Mouse (Mus musculus) liver, adult 2 months (tissue): Measurements from ENCODE around the gene Musk. TPM values are rescaled to one million over a fixed set of nuclear protein-coding genes. Genes with fewer than 3 reads are reported as not detected.

Experiments used
- DNase-seq: peaks from one replicate; pipeline ENCODE4 v3.0.0-alpha.2; 2011; ENCODE audit warnings: low read depth, low spot score; ENCODE audit errors: extremely low read depth
- H3K27ac ChIP-seq: fragments of 200-500 bp; replicated peaks from 2 replicates; pipeline ENCODE4 v1.5.1; 2012; ENCODE audit warnings: low read depth, mild to moderate bottlenecking, control low read depth, inconsistent platforms, low read length; ENCODE audit not compliant: insufficient read depth
- H3K27me3 ChIP-seq: fragments of 200-500 bp; 2 replicates; pipeline ENCODE4 v1.6.1; 2012; ENCODE audit warnings: mild to moderate bottlenecking, moderate library complexity, low read length, inconsistent platforms; ENCODE audit not compliant: control insufficient read depth, insufficient read depth
- H3K36me3 ChIP-seq: fragments of 200-500 bp; 2 replicates; pipeline ENCODE4 v1.6.1; 2012; ENCODE audit warnings: low read length, inconsistent platforms; ENCODE audit not compliant: control insufficient read depth, insufficient read depth
- H3K4me1 ChIP-seq: fragments of 200-500 bp; 2 replicates; pipeline ENCODE4 v1.6.1; 2011; ENCODE audit warnings: low read length; ENCODE audit not compliant: control insufficient read depth, insufficient read depth
- H3K4me3 ChIP-seq: fragments of 200-500 bp; 2 replicates; pipeline ENCODE4 v1.5.1; 2011; ENCODE audit warnings: low read depth, mild to moderate bottlenecking, control low read depth, low read length, moderate library complexity; ENCODE audit not compliant: insufficient read depth
- H3K79me2 ChIP-seq: fragments of 200-500 bp; 2 replicates; pipeline ENCODE4 v1.6.1; 2012; ENCODE audit warnings: inconsistent platforms, mild to moderate bottlenecking, low read length, moderate library complexity; ENCODE audit not compliant: control insufficient read depth, insufficient read depth
- H3K9ac ChIP-seq: fragments of 200-500 bp; 2 replicates; pipeline ENCODE4 v1.6.1; 2012; ENCODE audit warnings: low read depth, mild to moderate bottlenecking, control low read depth, inconsistent platforms, low read length
- CTCF ChIP-seq: fragments of 200-500 bp; IDR thresholded peaks from 2 replicates; pipeline ENCODE4 v1.5.1; 2011; ENCODE audit warnings: low read depth, low read length, control low read depth
- POLR2A ChIP-seq: fragments of 200-500 bp; IDR thresholded peaks from 2 replicates; pipeline ENCODE4 v1.6.1; 2011; ENCODE audit warnings: low read length, control low read depth; ENCODE audit not compliant: insufficient read depth; ENCODE audit errors: extremely low read depth
- WGBS: fragments of 180-500 bp; shearing (Covaris S2); methylation state at CpG from one replicate; pipeline ENCODE4 v1.1.7; 2018; 5-methylcytosine and 5-hydroxymethylcytosine counted together
- polyA plus RNA-seq: library from polyadenylated mRNA; depleted of rRNA; stranded (reverse); fragments of >200 nt; gene quantifications from 2 replicates; pipeline ENCODE4 v1.2.3, GENCODE M21; 2012
- total RNA-seq: library from RNA; depleted of rRNA; stranded (reverse); fragments of >200 nt; gene quantifications from 2 replicates; pipeline ENCODE4 v1.2.3, GENCODE M21; 2014

Musk gene
- total and polyA plus RNA-seq, 2 experiments, result not detected

- TF ChIP-seq CTCF (no peak), POLR2A (no peak)
- H3K9ac ChIP-seq, result no peak overlapping the region
- no peaks in the 10 kb centered on the region for H3K4me1 ChIP-seq
- no peaks in the 10 kb centered on the region for H3K27me3 ChIP-seq
- no peaks in the 10 kb centered on the region for H3K36me3 ChIP-seq
- no peak overlapping the region for H3K4me3 ChIP-seq
- WGBS, result 80% methylated on average over 4 of the region's 4 CpGs
- H3K27ac ChIP-seq, result no peak overlapping the region
- DNase-seq, result no peak
- H3K79me2 ChIP-seq, result no peaks in the 10 kb centered on the region
These were observed 73.2 kb downstream of the Musk start for GRCm38 (mm10) chr4:58358996-58359395.

- Histone ChIP-seq H3K36me3 (no peaks in the 10 kb centered on the region), H3K27me3 (no peaks in the 10 kb centered on the region), H3K4me3 (no peak overlapping the region), H3K27ac (no peak overlapping the region), H3K9ac (no peak overlapping the region), H3K4me1 (no peaks in the 10 kb centered on the region), H3K79me2 (no peaks in the 10 kb centered on the region)
- 70% methylated on average over 6 of the region's 6 CpGs for WGBS
- no peak for DNase-seq
- no peak for TF ChIP-seq CTCF
- TF ChIP-seq POLR2A, result no peak
These were observed 79.6 kb downstream of the Musk start for GRCm38 (mm10) chr4:58365321-58365720.

- Histone ChIP-seq H3K79me2 (no peaks in the 10 kb centered on the region), H3K27ac (no peak overlapping the region), H3K9ac (no peak overlapping the region), H3K27me3 (no peaks in the 10 kb centered on the region), H3K4me1 (no peaks in the 10 kb centered on the region), H3K4me3 (no peak overlapping the region), H3K36me3 (no peaks in the 10 kb centered on the region)
- WGBS, result 75% methylated on average over 1 of the region's 1 CpGs
- DNase-seq, result no peak
- TF ChIP-seq POLR2A (no peak), CTCF (no peak)
These were observed 85.3 kb downstream of the Musk start for GRCm38 (mm10) chr4:58371106-58371505.

- Histone ChIP-seq H3K4me3 (no peak overlapping the region), H3K79me2 (no peaks in the 10 kb centered on the region), H3K9ac (no peak overlapping the region), H3K27me3 (no peaks in the 10 kb centered on the region), H3K27ac (no peak overlapping the region), H3K36me3 (no peaks in the 10 kb centered on the region), H3K4me1 (no peaks in the 10 kb centered on the region)
- 86% methylated on average over 10 of the region's 10 CpGs for WGBS
- TF ChIP-seq POLR2A, result no peak
- TF ChIP-seq CTCF, result no peak
- DNase-seq, result no peak
These were observed 87.8 kb downstream of the Musk start for GRCm38 (mm10) chr4:58373599-58373998.

- H3K4me3 ChIP-seq, result no peak overlapping the region
- 82% methylated on average over 7 of the region's 7 CpGs for WGBS
- no peaks in the 10 kb centered on the region for H3K4me1 ChIP-seq
- H3K9ac ChIP-seq, result no peak overlapping the region
- H3K27me3 ChIP-seq, result no peaks in the 10 kb centered on the region
- H3K79me2 ChIP-seq, result no peaks in the 10 kb centered on the region
- no peak for TF ChIP-seq CTCF
- no peak for TF ChIP-seq POLR2A
- no peaks in the 10 kb centered on the region for H3K36me3 ChIP-seq
- no peak overlapping the region for H3K27ac ChIP-seq
- no peak for DNase-seq
These were observed 88.5 kb downstream of the Musk start for GRCm38 (mm10) chr4:58374141-58374870.

- WGBS, result 95% methylated on average over 4 of the region's 4 CpGs
- no peaks in the 10 kb centered on the region for H3K79me2 ChIP-seq
- no peak for TF ChIP-seq CTCF
- no peak for TF ChIP-seq POLR2A
- H3K4me3 ChIP-seq, result no peak overlapping the region
- H3K4me1 ChIP-seq, result no peaks in the 10 kb centered on the region
- H3K27ac ChIP-seq, result no peak overlapping the region
- no peaks in the 10 kb centered on the region for H3K27me3 ChIP-seq
- no peak for DNase-seq
- H3K9ac ChIP-seq, result no peak overlapping the region
- H3K36me3 ChIP-seq, result no peaks in the 10 kb centered on the region
These were observed 93.4 kb downstream of the Musk start for GRCm38 (mm10) chr4:58379186-58379585.
